Mouse (Mus musculus) embryonic fibroblast, embryonic 13.5 days (primary cell): ENCODE data around the gene Amer2.

Experiments
- CTCF ChIP-seq: IDR thresholded peaks from 2 replicates; pipeline ENCODE4 v1.5.1; 2011; ENCODE audit warnings: mild to moderate bottlenecking, control low read depth, low read length, moderate library complexity, borderline replicate concordance; ENCODE audit not compliant: insufficient read depth
- POLR2A ChIP-seq: IDR thresholded peaks from 2 replicates; pipeline ENCODE4 v1.6.1; 2011; ENCODE audit warnings: low read depth, mild to moderate bottlenecking, control low read depth, low read length, moderate library complexity

DNA sequence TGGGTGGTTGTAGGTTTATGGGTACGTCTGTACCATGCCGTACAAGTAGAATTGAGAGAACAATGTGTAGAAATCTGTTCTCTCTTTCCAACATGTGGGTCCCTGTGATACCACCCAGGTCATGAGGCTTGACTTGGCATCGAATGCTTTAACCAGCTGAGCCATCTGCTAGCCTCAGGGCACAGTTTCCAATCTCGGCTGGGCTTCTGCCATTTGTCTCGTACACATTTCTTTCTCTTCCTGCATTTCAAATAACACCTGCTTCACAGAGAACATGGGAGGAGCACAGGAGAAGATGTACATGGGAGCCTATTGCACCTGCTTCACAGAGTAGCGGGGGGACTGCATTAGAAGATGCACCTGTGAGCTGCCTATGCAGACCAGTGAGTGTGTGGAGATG lies 38.2 kb downstream of the Amer2 start:
- no peak for TF ChIP-seq CTCF
- TF ChIP-seq POLR2A = no peak
